Mouse (Mus musculus): Measurements from ENCODE around the gene March5.
A peak's percentile ranks its signal among the peaks of the same experiment; 100 is the strongest.

The March5 gene

GRCm38 (mm10) chr19:37263943-37264897 lies 56.9 kb downstream of the March5 start:
- peak; percentile 54 to 67 for DNase-seq (ENCODE audit: low spot score in 2 of 2)

DNA sequence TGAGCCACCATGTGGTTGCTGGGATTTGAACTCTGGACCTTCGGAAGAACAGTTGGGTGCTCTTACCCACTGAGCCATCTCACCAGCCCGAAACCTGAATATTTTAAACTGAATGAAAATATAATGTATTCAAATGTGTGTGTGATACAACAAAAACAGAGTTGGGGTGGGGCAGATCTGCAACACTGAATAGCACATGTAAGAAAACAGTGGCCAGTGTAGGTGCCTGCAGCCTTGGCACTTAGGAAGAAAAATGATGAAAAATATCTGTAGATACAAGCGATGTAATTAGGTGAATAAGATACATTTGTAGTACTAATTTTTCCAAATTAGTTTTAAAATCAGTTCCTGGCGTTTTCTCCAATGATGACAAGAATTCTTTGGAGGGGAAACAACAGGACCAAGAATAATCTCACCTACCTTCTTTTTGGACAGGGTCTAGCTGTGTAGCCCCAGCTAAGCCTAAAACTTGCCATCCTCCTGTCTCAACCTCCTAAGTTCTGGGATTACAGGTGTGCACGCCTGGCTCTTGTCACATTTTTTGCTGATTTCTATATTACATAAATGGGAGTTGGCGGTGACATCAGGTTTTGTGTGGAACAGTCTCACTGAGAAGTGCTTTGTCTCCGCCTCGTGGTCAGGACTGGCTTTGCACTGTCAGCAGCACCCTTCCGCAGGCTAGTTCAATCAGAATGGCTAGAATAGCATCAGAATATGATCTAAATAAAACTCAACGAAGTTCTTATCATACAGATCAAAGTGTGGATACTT lies 58.2 kb downstream of the March5 start:
- DNase-seq (ENCODE audit: low spot score in 2 of 2), result peak; percentile 71 to 85

- no peak for DNase-seq (ENCODE audit: low spot score in 2 of 2)
Measured at GRCm38 (mm10) chr19:37269106-37269505, 61.8 kb downstream of the March5 start.
